Mouse (Mus musculus): ENCODE data around the gene Cbfa2t3. TPM values are rescaled to one million over a fixed set of nuclear protein-coding genes. Genes with fewer than 3 reads are reported as not detected.

Cbfa2t3 gene
- polyA plus RNA-seq, 1 experiment from 2014 or later = 4.7 TPM

GRCm38 (mm10) chr8:122648192-122648970 lies 50.5 kb downstream of the Cbfa2t3 start:
- 0 out of 2 replicates have a peak, but pooled peaks cover 3% of the 10 kb centered on the region for H3K36me3 ChIP-seq (ENCODE audit: insufficient read depth)

GRCm38 (mm10) chr8:122646337-122646736 lies 52.6 kb downstream of the Cbfa2t3 start:
- Histone ChIP-seq H3K4me1 (ENCODE audit: insufficient read depth) (0 out of 2 replicates have a peak, but pooled peaks cover 3% of the 10 kb centered on the region), H3K36me3 (ENCODE audit: insufficient read depth) (0 out of 2 replicates have a peak, but pooled peaks cover 3% of the 10 kb centered on the region), H3K27me3 (ENCODE audit: insufficient read depth, low read length) (no peaks in the 10 kb centered on the region; the same call in 1 of the 2 replicates), H3K9me3 (ENCODE audit: low read depth, low read length) (no peaks in the 10 kb centered on the region), H3K9ac (no peak overlapping the region), H3K4me3 (ENCODE audit: low read depth, low read length) (no peak overlapping the region), H3K27ac (ENCODE audit: low read depth) (no peak overlapping the region), H3K4me2 (no peak overlapping the region)
- TF ChIP-seq CTCF (IDR thresholded peaks at IDR 0.05; ENCODE audit: low read depth) = no peak
- 84% methylated on average over 16 of the region's 16 CpGs for WGBS
- ATAC-seq (ENCODE audit: insufficient read depth) (no peak), DNase-seq (no peak)

More at GRCm38 (mm10) chr8:122648192-122648970, 50.5 kb downstream of the Cbfa2t3 start:
- Histone ChIP-seq H3K9ac (no peak overlapping the region), H3K4me2 (no peak overlapping the region), H3K27ac (ENCODE audit: low read depth) (no peak overlapping the region), H3K4me3 (ENCODE audit: low read depth, low read length) (no peak overlapping the region), H3K27me3 (ENCODE audit: insufficient read depth, low read length) (no peaks in the 10 kb centered on the region; the same call in 1 of the 2 replicates), H3K4me1 (ENCODE audit: insufficient read depth) (no peaks in the 10 kb centered on the region), H3K9me3 (ENCODE audit: low read depth, low read length) (no peaks in the 10 kb centered on the region)
- DNase-seq (no peak), ATAC-seq (ENCODE audit: insufficient read depth) (no peak)
- no peak for TF ChIP-seq CTCF (IDR thresholded peaks at IDR 0.05; ENCODE audit: low read depth)
- WGBS = 50% methylated on average over 15 of the region's 15 CpGs

- Histone ChIP-seq H3K9me3 (ENCODE audit: low read depth, low read length) (no peaks in the 10 kb centered on the region), H3K27me3 (ENCODE audit: insufficient read depth, low read length) (no peaks in the 10 kb centered on the region; the same call in 1 of the 2 replicates), H3K36me3 (ENCODE audit: insufficient read depth) (0 out of 2 replicates have a peak, but pooled peaks cover 3% of the 10 kb centered on the region), H3K9ac (no peak overlapping the region), H3K4me1 (ENCODE audit: insufficient read depth) (peaks cover 7% of the 10 kb centered on the region), H3K27ac (ENCODE audit: low read depth) (no peak overlapping the region), H3K4me2 (no peak overlapping the region), H3K4me3 (ENCODE audit: low read depth, low read length) (no peak overlapping the region)
- 60% methylated on average over 6 of the region's 6 CpGs for WGBS
- DNase-seq = no peak
- ATAC-seq (ENCODE audit: insufficient read depth) = no peak
- no peak for TF ChIP-seq CTCF (IDR thresholded peaks at IDR 0.05; ENCODE audit: low read depth)
Observed at GRCm38 (mm10) chr8:122644175-122644954, 54.5 kb downstream of the Cbfa2t3 start.

DNA sequence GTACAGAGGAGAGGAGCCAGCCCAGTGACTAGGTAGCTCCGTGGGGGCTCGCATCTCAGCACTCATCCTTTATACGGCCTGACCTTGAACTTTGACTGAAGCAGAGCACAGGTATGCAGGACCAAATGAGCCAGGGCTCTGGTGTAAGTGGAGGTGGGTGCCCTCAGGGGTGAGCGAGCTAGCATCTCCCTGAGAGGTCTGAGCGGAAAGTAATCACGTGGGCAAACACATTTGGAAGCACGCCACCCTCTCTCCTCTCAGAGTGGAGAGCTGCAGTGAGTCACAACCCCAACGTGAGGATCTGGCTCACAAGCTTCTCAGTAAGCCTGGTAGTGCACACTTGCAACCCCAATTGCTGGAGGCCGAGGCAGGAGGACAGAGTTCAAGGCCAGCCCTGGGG lies 56.8 kb downstream of the Cbfa2t3 start:
- no peaks in the 10 kb centered on the region for H3K36me3 ChIP-seq (ENCODE audit: insufficient read depth)
- no peak overlapping the region for H3K4me3 ChIP-seq (ENCODE audit: low read depth, low read length)
- peaks cover 12% of the 10 kb centered on the region for H3K4me1 ChIP-seq (ENCODE audit: insufficient read depth)
- no peak overlapping the region for H3K4me2 ChIP-seq
- 50% methylated on average over 9 of the region's 9 CpGs for WGBS
- TF ChIP-seq CTCF (IDR thresholded peaks at IDR 0.05; ENCODE audit: low read depth) = no peak
- H3K9me3 ChIP-seq (ENCODE audit: low read depth, low read length) = no peaks in the 10 kb centered on the region
- no peak overlapping the region for H3K27ac ChIP-seq (ENCODE audit: low read depth)
- ATAC-seq (ENCODE audit: insufficient read depth) = no peak
- H3K27me3 ChIP-seq (ENCODE audit: insufficient read depth, low read length) = no peaks in the 10 kb centered on the region; the same call in 1 of the 2 replicates
- H3K9ac ChIP-seq = no peak overlapping the region
- DNase-seq = peak; percentile 47

- no peaks in the 10 kb centered on the region for H3K36me3 ChIP-seq (ENCODE audit: insufficient read depth)
- peaks cover 16% of the 10 kb centered on the region for H3K4me1 ChIP-seq (ENCODE audit: insufficient read depth)
- no peak overlapping the region for H3K4me3 ChIP-seq (ENCODE audit: low read depth, low read length)
- no peaks in the 10 kb centered on the region for H3K9me3 ChIP-seq (ENCODE audit: low read depth, low read length)
- no peaks in the 10 kb centered on the region; the same call in 1 of the 2 replicates for H3K27me3 ChIP-seq (ENCODE audit: insufficient read depth, low read length)
- 47% methylated on average over 15 of the region's 15 CpGs for WGBS
- H3K9ac ChIP-seq = no peak overlapping the region
- no peak overlapping the region for H3K27ac ChIP-seq (ENCODE audit: low read depth)
- DNase-seq (peak; percentile 41), ATAC-seq (ENCODE audit: insufficient read depth) (no peak)
- no peak for TF ChIP-seq CTCF (IDR thresholded peaks at IDR 0.05; ENCODE audit: low read depth)
- no peak overlapping the region for H3K4me2 ChIP-seq
Observed at GRCm38 (mm10) chr8:122641406-122641805, 57.5 kb downstream of the Cbfa2t3 start.

DNA sequence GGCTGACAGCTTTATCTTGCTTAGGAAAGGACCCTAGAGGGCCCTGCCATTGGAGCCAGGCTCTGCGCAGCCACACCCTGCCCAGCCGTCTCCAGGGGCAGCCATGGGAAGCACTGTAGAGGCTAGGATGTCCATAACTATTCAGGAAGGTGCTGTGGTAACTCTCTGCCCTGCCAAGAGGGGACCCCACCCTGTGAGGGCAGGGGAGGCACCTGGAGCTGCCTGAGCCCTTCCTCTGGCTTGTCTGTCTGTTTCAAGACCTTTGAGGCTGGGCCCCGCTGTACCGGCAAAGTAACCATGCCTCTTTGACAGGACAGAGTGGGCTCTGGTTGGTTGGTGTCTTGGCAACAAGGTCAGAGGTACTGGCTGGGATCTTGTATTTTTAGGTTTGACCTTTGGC lies 58.1 kb downstream of the Cbfa2t3 start:
- Histone ChIP-seq H3K4me2 (no peak overlapping the region), H3K27ac (ENCODE audit: low read depth) (no peak overlapping the region), H3K9me3 (ENCODE audit: low read depth, low read length) (no peaks in the 10 kb centered on the region), H3K36me3 (ENCODE audit: insufficient read depth) (no peaks in the 10 kb centered on the region), H3K4me1 (ENCODE audit: insufficient read depth) (peaks cover 18% of the 10 kb centered on the region), H3K4me3 (ENCODE audit: low read depth, low read length) (no peak overlapping the region), H3K27me3 (ENCODE audit: insufficient read depth, low read length) (no peaks in the 10 kb centered on the region; the same call in 1 of the 2 replicates), H3K9ac (no peak overlapping the region)
- 70% methylated on average over 4 of the region's 4 CpGs for WGBS
- DNase-seq (no peak), ATAC-seq (ENCODE audit: insufficient read depth) (no peak)
- TF ChIP-seq CTCF (IDR thresholded peaks at IDR 0.05; ENCODE audit: low read depth) = no peak
